Mouse (Mus musculus) lung, postnatal 0 days (tissue): Measurements from ENCODE around the gene Bsg. TPM values are rescaled to one million over a fixed set of nuclear protein-coding genes. Genes with fewer than 3 reads are reported as not detected.

Source experiments
- ATAC-seq: fragments of 200-750 bp; cut with Nextera tagmentation; 2 replicates; pipeline ENCODE4 v1.8.0; 2017; ENCODE audit warnings: moderate library complexity
- DNase-seq: peaks from one replicate; pipeline ENCODE4 v3.0.0-alpha.2; 2016; ENCODE audit warnings: low spot score
- H3K27ac ChIP-seq: fragments of 300-500 bp; sonication (generic); 2 replicates; pipeline ENCODE4 v1.5.1; 2014; ENCODE audit warnings: antibody characterized with exemption, mild to moderate bottlenecking, low read length, mixed read lengths
- H3K27me3 ChIP-seq: fragments of 300-500 bp; sonication (generic); replicated peaks from 2 replicates; pipeline ENCODE4 v1.6.1; 2014; ENCODE audit warnings: low read length, mixed read lengths; ENCODE audit not compliant: insufficient read depth
- H3K36me3 ChIP-seq: fragments of 300-500 bp; sonication (generic); 2 replicates; pipeline ENCODE4 v1.6.1; 2014; ENCODE audit warnings: low read length, mixed read lengths; ENCODE audit not compliant: insufficient read depth
- H3K4me1 ChIP-seq: fragments of 300-500 bp; sonication (generic); 2 replicates; pipeline ENCODE4 v1.6.1; 2014; ENCODE audit warnings: antibody characterized with exemption, low read depth, low read length, mixed read lengths; ENCODE audit not compliant: insufficient read depth
- H3K4me2 ChIP-seq: fragments of 300-500 bp; sonication (generic); replicated peaks from 2 replicates; pipeline ENCODE4 v1.6.1; 2014; ENCODE audit warnings: low read depth, mild to moderate bottlenecking, low read length, moderate library complexity, mixed read lengths
- H3K4me3 ChIP-seq: fragments of 300-500 bp; sonication (generic); 2 replicates; pipeline ENCODE4 v1.5.1; 2014; ENCODE audit warnings: low read depth, low read length
- H3K9ac ChIP-seq: fragments of 300-500 bp; sonication (generic); replicated peaks from 2 replicates; pipeline ENCODE4 v1.6.1; 2014; ENCODE audit warnings: low read depth, mild to moderate bottlenecking
- H3K9me3 ChIP-seq: fragments of 300-500 bp; sonication (generic); 2 replicates; pipeline ENCODE4 v1.6.1; 2016; ENCODE audit warnings: low read length, mixed read lengths
- CTCF ChIP-seq: IDR thresholded peaks from 2 replicates; pipeline ENCODE4 v1.5.1; 2016; ENCODE audit warnings: antibody characterized with exemption, mild to moderate bottlenecking
- EP300 ChIP-seq: IDR thresholded peaks from 2 replicates; pipeline ENCODE4 v1.6.1; 2016; ENCODE audit warnings: antibody characterized with exemption, mild to moderate bottlenecking, control low read depth
- WGBS: fragments of 180-500 bp; shearing (Covaris S2); extraction: QIAGEN DNeasy Blood & Tissue Kit; methylation state at CpG from one replicate; pipeline ENCODE4 v1.1.7; 2014; 5-methylcytosine and 5-hydroxymethylcytosine counted together
- polyA plus RNA-seq: library from polyadenylated mRNA; unstranded; fragments of >200 nt; fragmentation: Nextera tagmentation; extraction: Ambion mirVana; gene quantifications from 2 replicates; pipeline ENCODE4 v1.2.1, GENCODE M21; 2015

Gene Bsg
- polyA plus RNA-seq, 1 experiment from 2014 or later: 1,299 TPM

- DNase-seq (no peak), ATAC-seq (no peak)
- no peaks in the 10 kb centered on the region for H3K9me3 ChIP-seq
- H3K4me3 ChIP-seq: no peak overlapping the region
- WGBS: 93% methylated on average over 1 of the region's 1 CpGs
- peaks cover 14% of the 10 kb centered on the region; the same call in 1 of the 2 replicates for H3K36me3 ChIP-seq
- H3K4me1 ChIP-seq: no peaks in the 10 kb centered on the region
- H3K27ac ChIP-seq: no peak overlapping the region
- H3K4me2 ChIP-seq: no peak overlapping the region
- H3K9ac ChIP-seq: no peak overlapping the region
- no peak for TF ChIP-seq EP300
- TF ChIP-seq CTCF: peak; percentile 60
- H3K27me3 ChIP-seq: no peaks in the 10 kb centered on the region
Observed at GRCm38 (mm10) chr10:79732500-79732899, 28.2 kb downstream of the Bsg start.

GRCm38 (mm10) chr10:79733847-79734246 is 29.6 kb downstream of the Bsg start:
- TF ChIP-seq EP300 (no peak), CTCF (no peak)
- H3K36me3 ChIP-seq: peaks cover 22% of the 10 kb centered on the region; the same call in 1 of the 2 replicates
- no peaks in the 10 kb centered on the region for H3K4me1 ChIP-seq
- no peak for ATAC-seq
- H3K4me3 ChIP-seq: no peak overlapping the region
- peaks cover 3% of the 10 kb centered on the region; the same call in 1 of the 2 replicates for H3K9me3 ChIP-seq
- no peak overlapping the region for H3K9ac ChIP-seq
- DNase-seq: no peak
- no peak overlapping the region for H3K27ac ChIP-seq
- WGBS: 93% methylated on average over 15 of the region's 15 CpGs
- no peak overlapping the region for H3K4me2 ChIP-seq
- H3K27me3 ChIP-seq: no peaks in the 10 kb centered on the region

- H3K9me3 ChIP-seq: peaks cover 11% of the 10 kb centered on the region
- 0 out of 2 replicates have a peak, but pooled peaks have one; percentile 26 for ATAC-seq
Observed at GRCm38 (mm10) chr10:79735361-79735760, 31.1 kb downstream of the Bsg start.

GRCm38 (mm10) chr10:79736706-79737105 is 32.4 kb downstream of the Bsg start:
- Histone ChIP-seq H3K36me3 (peaks cover 50% of the 10 kb centered on the region; the same call in 1 of the 2 replicates), H3K27me3 (no peaks in the 10 kb centered on the region), H3K4me3 (no peak overlapping the region), H3K9me3 (peaks cover 11% of the 10 kb centered on the region), H3K4me1 (no peaks in the 10 kb centered on the region), H3K4me2 (no peak overlapping the region), H3K9ac (no peak overlapping the region), H3K27ac (no peak overlapping the region)
- TF ChIP-seq EP300 (no peak), CTCF (no peak)
- DNase-seq (no peak), ATAC-seq (no peak)
- 67% methylated on average over 13 of the region's 14 CpGs for WGBS

More at GRCm38 (mm10) chr10:79735361-79735760, 31.1 kb downstream of the Bsg start:
- peaks cover 38% of the 10 kb centered on the region; the same call in 1 of the 2 replicates for H3K36me3 ChIP-seq
- H3K4me3 ChIP-seq: no peak overlapping the region
- WGBS: 38% methylated on average over 43 of the region's 52 CpGs
- H3K4me2 ChIP-seq: no peak overlapping the region
- TF ChIP-seq EP300 (no peak), CTCF (peak; percentile 12; the same call in 1 of the 2 replicates)
- H3K4me1 ChIP-seq: no peaks in the 10 kb centered on the region
- no peak overlapping the region for H3K9ac ChIP-seq
- no peak for DNase-seq
- H3K27ac ChIP-seq: no peak overlapping the region
- H3K27me3 ChIP-seq: no peaks in the 10 kb centered on the region

GRCm38 (mm10) chr10:79738259-79738658 is 34.0 kb downstream of the Bsg start:
- H3K9me3 ChIP-seq: peaks cover 11% of the 10 kb centered on the region
- WGBS: 95% methylated on average over 10 of the region's 10 CpGs

GRCm38 (mm10) chr10:79739234-79739633 is 34.9 kb downstream of the Bsg start:
- Histone ChIP-seq H3K4me1 (no peaks in the 10 kb centered on the region), H3K36me3 (peaks cover 56% of the 10 kb centered on the region; the same call in 1 of the 2 replicates), H3K9me3 (peaks cover 11% of the 10 kb centered on the region), H3K27ac (no peak overlapping the region), H3K27me3 (no peaks in the 10 kb centered on the region), H3K4me2 (no peak overlapping the region), H3K9ac (no peak overlapping the region), H3K4me3 (no peak overlapping the region)
- ATAC-seq (no peak), DNase-seq (no peak)
- WGBS: 98% methylated on average over 28 of the region's 28 CpGs
- no peak for TF ChIP-seq EP300
- TF ChIP-seq CTCF: no peak

More at GRCm38 (mm10) chr10:79738259-79738658, 34.0 kb downstream of the Bsg start:
- TF ChIP-seq EP300 (no peak), CTCF (peak; percentile 59)
- H3K27ac ChIP-seq: no peak overlapping the region
- ATAC-seq (no peak), DNase-seq (no peak)
- no peak overlapping the region for H3K4me2 ChIP-seq
- no peak overlapping the region for H3K9ac ChIP-seq
- H3K27me3 ChIP-seq: no peaks in the 10 kb centered on the region
- no peaks in the 10 kb centered on the region for H3K4me1 ChIP-seq
- H3K4me3 ChIP-seq: no peak overlapping the region
- peaks cover 56% of the 10 kb centered on the region; the same call in 1 of the 2 replicates for H3K36me3 ChIP-seq
